Mouse (Mus musculus): ENCODE data around the gene Nkx2-3.

Gene Nkx2-3

GRCm38 (mm10) chr19:43612051-43612450 is at the start of gene Nkx2-3:
Gene Nkx2-3, plus strand, starts transcription at chr19:43612325.
- peak; percentile 27 for DNase-seq (ENCODE audit: low read depth)

GRCm38 (mm10) chr19:43563166-43563565 is 49.0 kb upstream of the Nkx2-3 start:
- no peak for DNase-seq (ENCODE audit: low read depth)

- no peak for DNase-seq (ENCODE audit: low read depth)
These were observed 43.8 kb upstream of the Nkx2-3 start for GRCm38 (mm10) chr19:43568298-43568697.

GRCm38 (mm10) chr19:43569133-43569532 is 43.0 kb upstream of the Nkx2-3 start:
- no peak for DNase-seq (ENCODE audit: low read depth)

- DNase-seq (ENCODE audit: low read depth), result peak; percentile 58
These were observed 41.0 kb upstream of the Nkx2-3 start for GRCm38 (mm10) chr19:43570831-43571790.

GRCm38 (mm10) chr19:43579081-43579796 is 32.9 kb upstream of the Nkx2-3 start:
- no peak for DNase-seq (ENCODE audit: low read depth)

- DNase-seq (ENCODE audit: low read depth), result no peak
These were observed 30.9 kb upstream of the Nkx2-3 start for GRCm38 (mm10) chr19:43581185-43581584.

GRCm38 (mm10) chr19:43583192-43583591 is 28.9 kb upstream of the Nkx2-3 start:
- DNase-seq (ENCODE audit: low read depth), result no peak

GRCm38 (mm10) chr19:43583595-43583994 is 28.5 kb upstream of the Nkx2-3 start:
- DNase-seq (ENCODE audit: low read depth), result no peak

GRCm38 (mm10) chr19:43584788-43585187 is 27.3 kb upstream of the Nkx2-3 start:
- DNase-seq (ENCODE audit: low read depth), result no peak

- DNase-seq (ENCODE audit: low read depth), result no peak
These were observed 20.1 kb upstream of the Nkx2-3 start for GRCm38 (mm10) chr19:43592026-43592425.

- DNase-seq (ENCODE audit: low read depth), result no peak
These were observed 15.1 kb upstream of the Nkx2-3 start for GRCm38 (mm10) chr19:43596981-43597380.

GRCm38 (mm10) chr19:43598741-43599660 is 13.1 kb upstream of the Nkx2-3 start:
- no peak for DNase-seq (ENCODE audit: low read depth)

- no peak for DNase-seq (ENCODE audit: low read depth)
These were observed 12.2 kb upstream of the Nkx2-3 start for GRCm38 (mm10) chr19:43599776-43600544.

- no peak for DNase-seq (ENCODE audit: low read depth)
These were observed 11.4 kb upstream of the Nkx2-3 start for GRCm38 (mm10) chr19:43600545-43601331.

- DNase-seq (ENCODE audit: low read depth), result no peak
These were observed 10.7 kb upstream of the Nkx2-3 start for GRCm38 (mm10) chr19:43601440-43601839.

GRCm38 (mm10) chr19:43601996-43602590 is 10.0 kb upstream of the Nkx2-3 start:
- no peak for DNase-seq (ENCODE audit: low read depth)

- no peak for DNase-seq (ENCODE audit: low read depth)
These were observed 8.6 kb upstream of the Nkx2-3 start for GRCm38 (mm10) chr19:43603521-43603920.

- DNase-seq (ENCODE audit: low read depth), result no peak
These were observed 7.5 kb upstream of the Nkx2-3 start for GRCm38 (mm10) chr19:43604492-43605120.

Measured in c-Kit-positive CD71-positive TER-119-negative erythroid progenitor cells, embryonic 14.5 days (primary cell).